9 mouse cellular contexts compared by ENCODE assay signal in genomic region chr8:121513429-121513828, GRCm38 (mm10). TPM values are rescaled to one million over a fixed set of nuclear protein-coding genes. Genes with fewer than 3 reads are reported as not detected.
A peak's percentile ranks its signal among the peaks of the same experiment; 100 is the strongest.
DNase-seq lines count a peak whose midpoint lies in the region; ATAC-seq and TF ChIP-seq lines count a peak whose summit lies in the region.
"Had no signal": no experiment of that assay in that cellular context is flagged by ENCODE, and none has a peak within 500 bp of the region (broad histone marks: within the 10 kb centered on the region; RNA-seq: fewer than 3 reads in every experiment).

No protein-coding gene starts in this region.

- no peaks in the 10 kb centered on the region for H3K9me3 ChIP-seq in limb, embryonic 14.5 days (ENCODE audit: control insufficient read depth, low read length)
- H3K9me3 ChIP-seq: embryonic facial prominence, embryonic 13.5 days had no signal

- TF ChIP-seq CTCF in bone marrow macrophage, adult 2 months (IDR thresholded peaks at IDR 0.05; ENCODE audit: low read depth, low read length), result peak; percentile 92
- TF ChIP-seq CTCF in embryonic fibroblast, embryonic 13.5 days (IDR thresholded peaks at IDR 0.05; ENCODE audit: borderline replicate concordance, insufficient read depth, low read length), result peak; percentile 97

- peak; percentile 79; the same call in 1 of the 2 replicates for ATAC-seq in limb, embryonic 14.5 days (ENCODE audit: low FRiP score, low read depth)

- H3K4me3 ChIP-seq in bone marrow macrophage, adult 2 months (ENCODE audit: insufficient read depth, low read length), result no peak overlapping the region
- no peak overlapping the region for H3K4me3 ChIP-seq in embryonic fibroblast, embryonic 13.5 days (ENCODE audit: insufficient read depth, low read length)
- H3K4me3 ChIP-seq in limb, embryonic 14.5 days (replicated peaks; ENCODE audit: low read length), result no peak overlapping the region
- H3K4me3 ChIP-seq: embryonic facial prominence, embryonic 13.5 days had no signal

- H3K27me3 ChIP-seq in limb, embryonic 14.5 days (ENCODE audit: control insufficient read depth, insufficient read depth, low read length), result no peaks in the 10 kb centered on the region

- no peak for TF ChIP-seq POLR2A in bone marrow macrophage, adult 2 months (IDR thresholded peaks at IDR 0.05; ENCODE audit: borderline replicate concordance, low read depth, low read length)
- TF ChIP-seq POLR2A in embryonic fibroblast, embryonic 13.5 days (IDR thresholded peaks at IDR 0.05; ENCODE audit: low read depth, low read length), result no peak
- no peak for TF ChIP-seq POLR2A in limb, embryonic 14.5 days (IDR thresholded peaks at IDR 0.05; ENCODE audit: borderline replicate concordance, extremely low read depth, insufficient read depth, insufficient read length)

- H3K4me1 ChIP-seq in bone marrow macrophage, adult 2 months (ENCODE audit: control insufficient read depth, insufficient read depth, low read length), result no peaks in the 10 kb centered on the region
- H3K4me1 ChIP-seq in embryonic fibroblast, embryonic 13.5 days (ENCODE audit: control insufficient read depth, insufficient read depth, low read length), result no peaks in the 10 kb centered on the region
- peaks cover 4% of the 10 kb centered on the region; the same call in 1 of the 2 replicates for H3K4me1 ChIP-seq in limb, embryonic 14.5 days (ENCODE audit: control insufficient read depth, insufficient read depth, low read length)
- H3K4me1 ChIP-seq: embryonic facial prominence, embryonic 13.5 days had no signal

- H3K4me2 ChIP-seq in limb, embryonic 14.5 days (replicated peaks; ENCODE audit: low read depth, low read length, severe bottlenecking), result no peak overlapping the region; the same call in 1 of the 2 replicates
- H3K4me2 ChIP-seq: embryonic facial prominence, embryonic 13.5 days had no signal

- no peak overlapping the region for H3K27ac ChIP-seq in bone marrow macrophage, adult 2 months (ENCODE audit: insufficient read depth, low read depth, low read length)
- no peak overlapping the region for H3K27ac ChIP-seq in embryonic fibroblast, embryonic 13.5 days (ENCODE audit: insufficient read depth, low read length)
- no peak overlapping the region for H3K27ac ChIP-seq in limb, embryonic 14.5 days (replicated peaks; ENCODE audit: low read depth, low read length)
- H3K27ac ChIP-seq: embryonic facial prominence, embryonic 13.5 days had no signal

- peak; percentile 52 for DNase-seq in CD4-positive helper T cell, adult 2 months (ENCODE audit: low read depth, low spot score)
- DNase-seq in heart, adult 9 months (ENCODE audit: low spot score in 2 of 2), result peak; percentile 27 to 64
- peak; percentile 83 for DNase-seq in kidney, adult 9 months
- DNase-seq in limb, embryonic 14.5 days (ENCODE audit: low spot score), result peak; percentile 81
- DNase-seq in natural killer cell, adult 2 months (ENCODE audit: low spot score in 2 of 2), result peak; percentile 61 to 71
- DNase-seq in spleen, postnatal 4 days (ENCODE audit: low spot score in 2 of 2), result peak; percentile 62 to 87

- no peaks in the 10 kb centered on the region for H3K36me3 ChIP-seq in limb, embryonic 14.5 days (ENCODE audit: control insufficient read depth, insufficient read depth, low read length)
- H3K36me3 ChIP-seq: embryonic facial prominence, embryonic 13.5 days had no signal

- no peak overlapping the region for H3K9ac ChIP-seq in limb, embryonic 14.5 days (ENCODE audit: low read depth, low read length, severe bottlenecking)
- H3K9ac ChIP-seq: embryonic facial prominence, embryonic 13.5 days had no signal

- 5% methylated on average over 12 of the region's 12 CpGs for WGBS in limb, embryonic 14.5 days

RNA-seq across cellular contexts. Expression of gene 1700018B08Rik, which starts 30.7 kb away (rescaled TPM):
- not detected in 2 replicates for polyA plus RNA-seq in bone marrow macrophage, adult 2 months (2012; ENCODE audit: insufficient read depth, insufficient read length, missing spikeins)
- polyA plus RNA-seq in embryonic fibroblast, embryonic 13.5 days (2011; ENCODE audit: insufficient read length, low read depth, missing spikeins), result not detected in 2 replicates
- not detected in 2 replicates for polyA plus RNA-seq in limb, embryonic 14.5 days (2012; rRNA removed)
- polyA plus RNA-seq in limb, embryonic 14.5 days (2014; fragmentation: Nextera tagmentation; extraction: Ambion mirVana), result not detected in 2 replicates
- polyA plus RNA-seq: embryonic facial prominence, embryonic 13.5 days had no signal
